Mouse (Mus musculus) gastrocnemius, postnatal 14 days (tissue): Measurements from ENCODE around the gene D630023F18Rik. TPM values are rescaled to one million over a fixed set of nuclear protein-coding genes. Genes with fewer than 3 reads are reported as not detected.

Experiments
- DNase-seq: peaks from one replicate; pipeline ENCODE4 v3.0.0; 2021; ENCODE audit warnings: mixed read lengths
- intact Hi-C: fragments of 180-260 bp; cut with DNase I; formaldehyde crosslinking; loops from one replicate; pipeline ENCODE4 v1.15.1; 2025; ENCODE audit warnings: low total_unique reads
- total RNA-seq, 2 experiments: library from RNA; stranded (reverse); gene quantifications; 2 replicates each; pipeline ENCODE4 v1.2.3; 2021

D630023F18Rik gene
- total RNA-seq, 2 experiments from 2014 or later = not detected

- intact Hi-C loops = loop anchor here (10.0 kb wide), 1 partner anchor 51 kb away; no protein-coding TSS in a partner anchor
- no peak for DNase-seq
These were observed 9.4 kb downstream of the D630023F18Rik start for GRCm38 (mm10) chr1:65113536-65114172.

- DNase-seq = no peak
- intact Hi-C loops = loop anchor here (10.0 kb wide), 1 partner anchor 52 kb away; no protein-coding TSS in a partner anchor
These were observed 10.2 kb downstream of the D630023F18Rik start for GRCm38 (mm10) chr1:65112807-65113196.

GRCm38 (mm10) chr1:65112031-65112806 lies 10.8 kb downstream of the D630023F18Rik start:
- peak; percentile 69 for DNase-seq
- intact Hi-C loops = loop anchor here (10.0 kb wide), 1 partner anchor 53 kb away; no protein-coding TSS in a partner anchor

GRCm38 (mm10) chr1:65109756-65110435 lies 13.1 kb downstream of the D630023F18Rik start:
- intact Hi-C loops = loop anchor here (5.0 to 10.0 kb wide), 2 partner anchors 55 to 72 kb away; no protein-coding TSS in a partner anchor
- no peak for DNase-seq

DNA sequence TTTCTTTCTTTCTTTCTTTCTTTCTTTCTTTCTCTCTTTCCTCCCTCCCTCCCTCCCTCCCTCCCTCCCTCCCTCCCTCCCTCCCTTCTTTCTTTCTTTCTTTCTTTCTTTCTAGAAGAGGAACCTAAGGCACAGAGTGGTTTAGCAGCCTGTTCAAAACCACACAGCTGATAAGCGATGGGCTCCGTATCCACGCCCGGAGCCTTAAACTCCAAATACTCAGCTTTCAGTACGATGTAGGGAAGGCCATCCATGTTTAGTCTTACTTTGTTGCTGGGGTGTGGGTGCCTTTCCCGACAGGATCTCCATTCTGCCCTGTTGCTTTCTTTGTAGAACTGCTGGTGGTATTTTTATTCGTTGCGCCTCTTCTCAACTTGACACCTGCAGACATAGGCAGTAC lies 13.8 kb downstream of the D630023F18Rik start:
- DNase-seq = no peak
- intact Hi-C loops = loop anchor here (5.0 kb wide), 1 partner anchor 73 kb away; no protein-coding TSS in a partner anchor

- intact Hi-C loops = loop anchor here (5.0 kb wide), 1 partner anchor 75 kb away; no protein-coding TSS in a partner anchor
- DNase-seq = no peak
These were observed 15.2 kb downstream of the D630023F18Rik start for GRCm38 (mm10) chr1:65107654-65108279.

GRCm38 (mm10) chr1:65103273-65103672 lies 19.7 kb downstream of the D630023F18Rik start, which contains the start of gene Cryga:
TSS of gene Cryga (minus strand) at chr1:65103373.
- DNase-seq = no peak
- intact Hi-C loops = no loop called here

- DNase-seq = no peak
These were observed 26.1 kb downstream of the D630023F18Rik start for GRCm38 (mm10) chr1:65096953-65097352.

GRCm38 (mm10) chr1:65091566-65091965 lies 31.4 kb downstream of the D630023F18Rik start:
- DNase-seq = no peak
- intact Hi-C loops = no loop called here

More at GRCm38 (mm10) chr1:65096953-65097352, 26.1 kb downstream of the D630023F18Rik start:
- intact Hi-C loops = no loop called here

GRCm38 (mm10) chr1:65090370-65090769 lies 32.6 kb downstream of the D630023F18Rik start:
- no peak for DNase-seq
- intact Hi-C loops = no loop called here

DNA sequence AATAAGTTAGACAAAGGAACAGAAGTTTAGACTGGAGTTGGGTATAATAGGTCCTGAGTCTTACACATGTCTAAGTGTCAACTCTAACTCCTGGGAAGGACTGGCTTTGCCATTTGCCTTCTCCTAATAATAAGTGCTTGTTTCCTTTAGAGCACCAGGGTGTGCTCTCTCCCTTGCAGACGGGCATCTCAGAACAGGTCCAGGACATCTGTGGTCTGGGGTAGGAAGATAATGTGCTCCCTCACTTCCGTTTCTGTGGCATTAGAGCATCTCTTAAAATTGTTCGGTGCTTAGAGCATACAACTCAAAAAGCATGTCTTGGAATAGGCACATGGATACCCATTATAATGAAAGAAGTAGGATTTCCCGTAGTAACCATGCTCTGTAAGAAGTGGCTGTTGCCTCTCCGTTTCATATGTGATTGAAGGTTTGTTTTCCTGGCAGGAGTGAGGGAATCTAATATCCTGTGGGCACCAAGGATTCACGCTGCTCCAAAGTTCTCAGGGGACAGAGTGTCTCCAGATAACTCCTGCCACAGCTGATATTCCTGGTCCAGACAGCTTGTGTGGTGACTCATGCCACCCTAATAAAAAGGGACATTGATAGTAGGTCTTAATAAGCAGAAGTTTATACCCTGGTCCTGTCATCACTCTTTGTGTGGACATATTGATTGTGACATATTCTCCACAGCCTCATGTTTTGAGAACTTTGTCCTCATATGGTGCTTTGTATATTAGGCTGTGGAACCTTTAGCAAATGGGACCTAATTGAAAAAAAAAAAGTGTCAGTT lies 34.3 kb downstream of the D630023F18Rik start:
- intact Hi-C loops = no loop called here
- DNase-seq = no peak

- intact Hi-C loops = no loop called here
- no peak for DNase-seq
These were observed 40.8 kb downstream of the D630023F18Rik start, which contains the start of gene Crygb for GRCm38 (mm10) chr1:65082188-65082587. TSS of gene Crygb (minus strand) at chr1:65082288.

GRCm38 (mm10) chr1:65075607-65076006 lies 47.4 kb downstream of the D630023F18Rik start:
- intact Hi-C loops = no loop called here
- DNase-seq = no peak

DNA sequence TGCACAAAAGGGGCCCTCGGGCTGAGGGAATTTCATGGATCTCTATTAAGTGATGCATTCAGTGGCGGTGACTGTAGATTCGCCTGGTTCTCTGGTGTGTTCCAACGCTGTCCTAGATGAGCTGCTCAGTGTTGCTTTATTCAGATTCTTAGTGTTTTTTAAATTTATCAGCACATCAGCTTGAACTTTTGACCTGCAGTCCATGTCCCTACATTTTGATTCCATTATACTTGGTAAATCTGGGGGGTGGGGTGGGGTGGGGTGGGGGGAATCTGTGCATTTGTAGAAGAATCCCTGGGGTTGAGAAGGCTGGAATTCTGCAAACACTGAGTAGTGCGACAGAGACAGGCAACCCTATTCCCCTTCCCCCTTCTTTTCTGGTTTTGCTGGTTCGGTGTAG lies 49.4 kb downstream of the D630023F18Rik start, which contains the start of gene Crygc:
Gene Crygc (minus strand): TSS at position 101 of the 400 bp plus-strand sequence.
- DNase-seq = no peak
- intact Hi-C loops = no loop called here

GRCm38 (mm10) chr1:65067842-65068241 lies 55.2 kb downstream of the D630023F18Rik start:
- DNase-seq = no peak
- intact Hi-C loops = no loop called here

DNA sequence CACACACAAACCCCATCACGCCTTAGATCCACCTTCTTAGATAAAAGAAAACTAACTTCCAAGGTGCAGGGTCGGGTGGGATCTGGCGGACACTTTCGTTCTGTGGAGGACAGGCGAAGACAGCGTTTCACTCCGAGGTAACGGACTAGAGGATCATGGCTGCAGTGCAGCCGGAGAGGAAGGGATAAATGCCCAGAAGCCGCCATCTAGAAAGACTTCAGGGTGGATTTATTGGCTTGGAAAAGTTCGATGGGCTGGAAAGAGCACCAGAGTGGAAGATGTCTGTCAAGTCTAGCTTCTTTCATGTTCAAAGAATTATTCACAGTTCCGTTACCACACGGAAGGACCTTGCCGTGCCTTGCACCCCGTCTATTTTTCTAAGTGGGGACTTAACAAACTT lies 58.8 kb downstream of the D630023F18Rik start:
- intact Hi-C loops = no loop called here

GRCm38 (mm10) chr1:65063352-65063751 lies 59.7 kb downstream of the D630023F18Rik start, which contains the start of gene Crygd:
TSS of gene Crygd (minus strand) at chr1:65063452.
- intact Hi-C loops = no loop called here
- DNase-seq = no peak

More for the DNA sequence above, 58.8 kb downstream of the D630023F18Rik start:
- no peak for DNase-seq
